Mouse (Mus musculus) MEL (cell line): ENCODE data around the gene Avp. TPM values are rescaled to one million over a fixed set of nuclear protein-coding genes. Genes with fewer than 3 reads are reported as not detected.

Source experiments
- DNase-seq: peaks from one replicate; pipeline ENCODE4 v3.0.0; 2011; ENCODE audit warnings: low read depth, low spot score
- H3K27ac ChIP-seq: 2 replicates; pipeline ENCODE4 v1.5.1; 2012; ENCODE audit warnings: low read depth, mild to moderate bottlenecking, control low read depth, low read length, moderate library complexity; ENCODE audit not compliant: control insufficient read depth
- H3K27me3 ChIP-seq, 2 experiments: fragments of 150-350 bp in 1 of 2; sonication (generic) in 1 of 2; 2 replicates each; pipeline ENCODE4 v1.6.1; 2012; ENCODE audit warnings: low read length in 2 of 2, mild to moderate bottlenecking in 2 of 2, improper control_type of control experiment in 1 of 2, moderate library complexity in 1 of 2; ENCODE audit not compliant: insufficient read depth in 2 of 2, control insufficient read depth in 1 of 2
- H3K36me3 ChIP-seq, 2 experiments: 2 replicates each; pipeline ENCODE4 v1.6.1; 2012 to 2014; ENCODE audit warnings: low read length in 2 of 2, improper control_type of control experiment in 1 of 2, inconsistent platforms in 1 of 2, mild to moderate bottlenecking in 1 of 2; ENCODE audit not compliant: insufficient read depth in 2 of 2, control insufficient read depth in 1 of 2
- H3K4me1 ChIP-seq, 2 experiments: fragments of 150-350 bp in 1 of 2; sonication (generic) in 1 of 2; 2 replicates each; pipeline ENCODE4 v1.6.1; 2012; ENCODE audit warnings: low read length in 2 of 2, improper control_type of control experiment in 1 of 2, mild to moderate bottlenecking in 1 of 2; ENCODE audit not compliant: insufficient read depth in 2 of 2, control insufficient read depth in 1 of 2
- H3K4me3 ChIP-seq, 2 experiments: fragments of 150-350 bp in 1 of 2; sonication (generic) in 1 of 2; 2 replicates each; pipeline ENCODE4 v1.5.1; 2012; ENCODE audit warnings: low read depth in 2 of 2, low read length in 2 of 2, mild to moderate bottlenecking in 2 of 2, moderate library complexity in 2 of 2, control low read depth in 1 of 2, improper control_type of control experiment in 1 of 2; ENCODE audit not compliant: control insufficient read depth in 1 of 2, insufficient read depth in 1 of 2
- H3K79me2 ChIP-seq: 2 replicates; pipeline ENCODE4 v1.6.1; 2012; ENCODE audit warnings: mild to moderate bottlenecking, low read length, moderate library complexity; ENCODE audit not compliant: control insufficient read depth, poor library complexity, insufficient read depth
- H3K9ac ChIP-seq: 2 replicates; pipeline ENCODE4 v1.6.1; 2012; ENCODE audit warnings: low read depth, mild to moderate bottlenecking, control low read depth, low read length, moderate library complexity; ENCODE audit not compliant: control insufficient read depth, poor library complexity, severe bottlenecking
- H3K9me3 ChIP-seq: fragments of 150-350 bp; sonication (generic); replicated peaks from 2 replicates; pipeline ENCODE4 v1.6.1; 2012; ENCODE audit warnings: mild to moderate bottlenecking, low read length, improper control_type of control experiment, moderate library complexity; ENCODE audit not compliant: insufficient read depth
- CHD2 ChIP-seq: IDR thresholded peaks from 2 replicates; pipeline ENCODE4 v1.6.1; 2011; ENCODE audit warnings: low read length, improper control_type of control experiment
- CTCF ChIP-seq, 3 experiments: IDR thresholded peaks in 2 of 3; conservative IDR thresholded peaks in 1 of 3; 2 replicates each; pipeline ENCODE4 v1.5.1; 2011 to 2012; ENCODE audit warnings: low read length in 3 of 3, low read depth in 2 of 3, mild to moderate bottlenecking in 2 of 3, improper control_type of control experiment in 1 of 3, inconsistent platforms in 1 of 3, mixed read lengths in 1 of 3, moderate library complexity in 1 of 3; ENCODE audit not compliant: control insufficient read depth in 1 of 3, insufficient read depth in 1 of 3, poor library complexity in 1 of 3, severe bottlenecking in 1 of 3
- ELF1 ChIP-seq: IDR thresholded peaks from 2 replicates; pipeline ENCODE4 v1.6.1; 2014; ENCODE audit warnings: low read depth, mild to moderate bottlenecking, inconsistent platforms, low read length, improper control_type of control experiment, moderate library complexity
- EP300 ChIP-seq, 2 experiments: IDR thresholded peaks; 2 replicates each; pipeline ENCODE4 v1.6.1; 2011; ENCODE audit warnings: improper control_type of control experiment in 2 of 2, low read length in 2 of 2, low read depth in 1 of 2, mild to moderate bottlenecking in 1 of 2
- ETS1 ChIP-seq: IDR thresholded peaks from 2 replicates; pipeline ENCODE4 v1.6.1; 2012; ENCODE audit warnings: low read depth, mild to moderate bottlenecking, inconsistent platforms, low read length, improper control_type of control experiment, moderate library complexity
- GABPA ChIP-seq: IDR thresholded peaks from 2 replicates; pipeline ENCODE4 v1.6.1; 2012; ENCODE audit warnings: low read depth, mild to moderate bottlenecking, inconsistent platforms, low read length, improper control_type of control experiment, moderate library complexity
- GATA1 ChIP-seq: IDR thresholded peaks from 2 replicates; pipeline ENCODE4 v1.6.1; 2011; ENCODE audit warnings: low read depth, low read length, improper control_type of control experiment
- HCFC1 ChIP-seq: IDR thresholded peaks from 2 replicates; pipeline ENCODE4 v1.6.1; 2012; ENCODE audit warnings: low read depth, mild to moderate bottlenecking, inconsistent platforms, low read length, improper control_type of control experiment, moderate library complexity
- JUND ChIP-seq: IDR thresholded peaks from 2 replicates; pipeline ENCODE4 v1.6.1; 2011; ENCODE audit warnings: low read depth, mild to moderate bottlenecking, improper control_type of control experiment, low read length
- KAT2A ChIP-seq: conservative IDR thresholded peaks from 2 replicates; pipeline ENCODE4 v1.6.1; 2012; ENCODE audit warnings: low read depth, low read length, improper control_type of control experiment, inconsistent platforms
- MAFK ChIP-seq: IDR thresholded peaks from 2 replicates; pipeline ENCODE4 v1.6.1; 2011; ENCODE audit warnings: low read depth, mild to moderate bottlenecking, low read length, improper control_type of control experiment, borderline replicate concordance
- MAZ ChIP-seq: IDR thresholded peaks from 2 replicates; pipeline ENCODE4 v1.6.1; 2012; ENCODE audit warnings: low read depth, mild to moderate bottlenecking, inconsistent platforms, low read length, improper control_type of control experiment
- MEF2A ChIP-seq: IDR thresholded peaks from 2 replicates; pipeline ENCODE4 v1.6.1; 2014; ENCODE audit warnings: low read depth, mild to moderate bottlenecking, inconsistent platforms, low read length, improper control_type of control experiment; ENCODE audit not compliant: poor library complexity, insufficient replicate concordance, severe bottlenecking; ENCODE audit errors: extremely low read depth
- MYB ChIP-seq: IDR thresholded peaks from 2 replicates; pipeline ENCODE4 v1.6.1; 2011; ENCODE audit warnings: mild to moderate bottlenecking, low read depth, low read length, improper control_type of control experiment
- MYC ChIP-seq: IDR thresholded peaks from 2 replicates; pipeline ENCODE4 v1.6.1; 2011; ENCODE audit warnings: low read depth, mild to moderate bottlenecking, low read length, improper control_type of control experiment, moderate library complexity
- NELFE ChIP-seq: IDR thresholded peaks from 2 replicates; pipeline ENCODE4 v1.6.1; 2011; ENCODE audit warnings: low read depth, low read length, improper control_type of control experiment
- NRF1 ChIP-seq: IDR thresholded peaks from 2 replicates; pipeline ENCODE4 v1.6.1; 2014; ENCODE audit warnings: low read depth, mild to moderate bottlenecking, inconsistent platforms, low read length, improper control_type of control experiment, moderate library complexity; ENCODE audit not compliant: poor library complexity, insufficient read depth, severe bottlenecking
- POLR2AphosphoS2 ChIP-seq: IDR thresholded peaks from 2 replicates; pipeline ENCODE4 v1.6.1; 2011; ENCODE audit warnings: low read length, improper control_type of control experiment
- POLR2AphosphoS5 ChIP-seq: IDR thresholded peaks from 2 replicates; pipeline ENCODE4 v1.6.1; 2012; ENCODE audit warnings: low read depth, borderline replicate concordance, mild to moderate bottlenecking, inconsistent platforms, low read length, moderate library complexity, mixed read lengths
- RAD21 ChIP-seq: IDR thresholded peaks from 2 replicates; pipeline ENCODE4 v1.6.1; 2011; ENCODE audit warnings: mild to moderate bottlenecking, low read depth, low read length, improper control_type of control experiment
- RCOR1 ChIP-seq: IDR thresholded peaks from 2 replicates; pipeline ENCODE4 v1.6.1; 2012; ENCODE audit warnings: low read depth, mild to moderate bottlenecking, inconsistent platforms, low read length, improper control_type of control experiment
- SIN3A ChIP-seq: IDR thresholded peaks from 2 replicates; pipeline ENCODE4 v1.6.1; 2012; ENCODE audit warnings: low read length, improper control_type of control experiment, inconsistent platforms
- SMC3 ChIP-seq: IDR thresholded peaks from 2 replicates; pipeline ENCODE4 v1.6.1; 2011; ENCODE audit warnings: low read depth, low read length, improper control_type of control experiment
- TBP ChIP-seq: IDR thresholded peaks from 2 replicates; pipeline ENCODE4 v1.8.0; 2011; ENCODE audit warnings: low read depth, low read length, improper control_type of control experiment
- TCF12 ChIP-seq: IDR thresholded peaks from 2 replicates; pipeline ENCODE4 v1.6.1; 2014; ENCODE audit warnings: low read depth, mild to moderate bottlenecking, inconsistent platforms, low read length, improper control_type of control experiment, moderate library complexity
- USF1 ChIP-seq: IDR thresholded peaks from 2 replicates; pipeline ENCODE4 v1.6.1; 2014; ENCODE audit warnings: low read depth, mild to moderate bottlenecking, inconsistent platforms, low read length, improper control_type of control experiment, moderate library complexity
- USF2 ChIP-seq, 2 experiments: IDR thresholded peaks; 2 replicates each; pipeline ENCODE4 v1.6.1; 2011 to 2012; ENCODE audit warnings: improper control_type of control experiment in 2 of 2, low read length in 2 of 2, borderline replicate concordance in 1 of 2, inconsistent platforms in 1 of 2, low read depth in 1 of 2, mild to moderate bottlenecking in 1 of 2; ENCODE audit not compliant: insufficient read depth in 1 of 2
- ZC3H11A ChIP-seq: IDR thresholded peaks from 2 replicates; pipeline ENCODE4 v1.6.1; 2012; ENCODE audit warnings: low read depth, mild to moderate bottlenecking, inconsistent platforms, low read length, improper control_type of control experiment
- ZKSCAN1 ChIP-seq: IDR thresholded peaks from 2 replicates; pipeline ENCODE4 v1.6.1; 2012; ENCODE audit warnings: low read depth, mild to moderate bottlenecking, inconsistent platforms, low read length, improper control_type of control experiment, moderate library complexity
- ZMIZ1 ChIP-seq: IDR thresholded peaks from 2 replicates; pipeline ENCODE4 v1.6.1; 2012; ENCODE audit warnings: low read depth, mild to moderate bottlenecking, inconsistent platforms, low read length, improper control_type of control experiment, moderate library complexity
- polyA plus RNA-seq, 2 experiments: library from polyadenylated mRNA; stranded (reverse) in 1 of 2; unstranded in 1 of 2; fragments of >175 nt in 1 of 2; fragments of >200 nt in 1 of 2; gene quantifications; 2 replicates each; pipeline versions ENCODE4 v1.2.1 to v1.2.4; 2012; ENCODE audit warnings: low replicate concordance in 2 of 2, low read depth in 1 of 2; ENCODE audit not compliant: insufficient read length in 2 of 2, insufficient read depth in 1 of 2, missing spikeins in 1 of 2
- total RNA-seq: library from RNA; depleted of rRNA; stranded (reverse); fragments of 300-350 nt; gene quantifications from 2 replicates; pipeline ENCODE4 v1.2.3, GENCODE M21; 2012

Gene Avp
- total and polyA plus RNA-seq, 3 experiments: not detected

- DNase-seq: no peak
- 0 out of 4 replicates have a peak, but pooled peaks cover 0 to 2% of the 10 kb centered on the region in 2 experiments for H3K36me3 ChIP-seq
Measured at GRCm38 (mm10) chr2:130575873-130576272, 6.5 kb downstream of the Avp start, which contains the start of gene Oxt. Gene Oxt (plus strand): TSS chr2:130576173.

GRCm38 (mm10) chr2:130574960-130575359 lies 7.4 kb downstream of the Avp start:
- peak; percentile 58 for DNase-seq
- Histone ChIP-seq H3K27me3 (no peaks in the 10 kb centered on the region), H3K9me3 (no peaks in the 10 kb centered on the region), H3K4me1 (peaks cover 0 to 10% of the 10 kb centered on the region in 2 experiments; a peak in 1 of 4 replicates), H3K4me3 (no peak overlapping the region), H3K27ac (no peak overlapping the region), H3K36me3 (0 out of 4 replicates have a peak, but pooled peaks cover 0 to 2% of the 10 kb centered on the region in 2 experiments), H3K79me2 (no peaks in the 10 kb centered on the region), H3K9ac (no peak overlapping the region)
- no peak for TF ChIP-seq ETS1
- no peak for TF ChIP-seq POLR2AphosphoS2
- TF ChIP-seq SIN3A: no peak
- no peak for TF ChIP-seq POLR2AphosphoS5
- no peak for TF ChIP-seq ZMIZ1
- no peak for TF ChIP-seq EP300 (IDR thresholded peaks at IDR 0.05; ENCODE audit: low read depth in 1 of 2, low read length in 2 of 2)
- TF ChIP-seq ZKSCAN1: no peak
- no peak for TF ChIP-seq JUND
- TF ChIP-seq MAZ: no peak
- no peak for TF ChIP-seq GATA1
- TF ChIP-seq USF1: no peak
- no peak for TF ChIP-seq TCF12
- peak; percentile 80 for TF ChIP-seq RAD21
- TF ChIP-seq ELF1: no peak
- TF ChIP-seq CTCF (IDR thresholded peaks at IDR 0.05 in 2 of 3, conservative IDR thresholded peaks at IDR 0.05 in 1 of 3; ENCODE audit: control insufficient read depth in 1 of 3, insufficient read depth in 1 of 3, low read depth in 2 of 3, low read length in 3 of 3, poor library complexity in 1 of 3, severe bottlenecking in 1 of 3): peak; percentile 60 to 77 (median 74)
- no peak for TF ChIP-seq TBP
- no peak for TF ChIP-seq CHD2
- no peak for TF ChIP-seq KAT2A
- no peak for TF ChIP-seq USF2 (IDR thresholded peaks at IDR 0.05; ENCODE audit: borderline replicate concordance in 1 of 2, insufficient read depth in 1 of 2, low read depth in 1 of 2, low read length in 2 of 2)
- no peak for TF ChIP-seq NRF1
- no peak for TF ChIP-seq MYB
- TF ChIP-seq ZC3H11A: peak; percentile 75
- no peak for TF ChIP-seq RCOR1
- no peak for TF ChIP-seq GABPA
- no peak for TF ChIP-seq MYC
- TF ChIP-seq NELFE: no peak
- no peak for TF ChIP-seq MAFK
- peak; percentile 74 for TF ChIP-seq SMC3

More at GRCm38 (mm10) chr2:130575873-130576272, 6.5 kb downstream of the Avp start, which contains the start of gene Oxt:
- Histone ChIP-seq H3K9me3 (no peaks in the 10 kb centered on the region), H3K4me3 (no peak within 1 kb of the TSS), H3K9ac (no peak within 1 kb of the TSS), H3K79me2 (no peaks in the 10 kb centered on the region), H3K4me1 (peaks cover 0 to 10% of the 10 kb centered on the region in 2 experiments; a peak in 1 of 4 replicates), H3K27me3 (no peaks in the 10 kb centered on the region), H3K27ac (no peak within 1 kb of the TSS)
- no peak for TF ChIP-seq MEF2A
- no peak for TF ChIP-seq HCFC1
- no peak for TF ChIP-seq RCOR1
- no peak for TF ChIP-seq USF2 (IDR thresholded peaks at IDR 0.05; ENCODE audit: borderline replicate concordance in 1 of 2, insufficient read depth in 1 of 2, low read depth in 1 of 2, low read length in 2 of 2)
- no peak for TF ChIP-seq MYC
- TF ChIP-seq TCF12: no peak
